ENCODE assay signal across 12 mouse cellular contexts in genomic region chr4:118131329-118131728, GRCm38 (mm10).
"Had no signal": no experiment of that assay in that cellular context is flagged by ENCODE, and none has a peak within 500 bp of the region (broad histone marks: within the 10 kb centered on the region; RNA-seq: fewer than 3 reads in every experiment).

No protein-coding gene starts in this region.

- DNase-seq: kidney, adult 2 months; kidney, postnatal 14 days; left cerebral cortex, postnatal 4 days; liver, embryonic 13.5 days; lung, adult 18-20 months; right cerebral cortex, postnatal 4 days; spleen, adult 18-20 months; thymus, postnatal 36 days had no signal

- H3K4me2 ChIP-seq: kidney, embryonic 15.5 days; limb, embryonic 13.5 days; liver, embryonic 13.5 days; midbrain, embryonic 13.5 days; neural tube, embryonic 15.5 days had no signal

- H3K27ac ChIP-seq: kidney, embryonic 15.5 days; limb, embryonic 13.5 days; liver, embryonic 13.5 days; midbrain, embryonic 13.5 days; neural tube, embryonic 15.5 days had no signal

- H3K9me3 ChIP-seq: kidney, embryonic 15.5 days; limb, embryonic 13.5 days; liver, embryonic 13.5 days; midbrain, embryonic 13.5 days; neural tube, embryonic 15.5 days had no signal

- H3K9ac ChIP-seq: kidney, embryonic 15.5 days; limb, embryonic 13.5 days; liver, embryonic 13.5 days; midbrain, embryonic 13.5 days; neural tube, embryonic 15.5 days had no signal

- H3K27me3 ChIP-seq: kidney, embryonic 15.5 days; limb, embryonic 13.5 days; liver, embryonic 13.5 days; midbrain, embryonic 13.5 days; neural tube, embryonic 15.5 days had no signal

- H3K4me3 ChIP-seq: kidney, embryonic 15.5 days; limb, embryonic 13.5 days; liver, embryonic 13.5 days; midbrain, embryonic 13.5 days; neural tube, embryonic 15.5 days had no signal

- ATAC-seq: midbrain, embryonic 13.5 days had no signal
